Comparison of ENCODE assay signal across 15 mouse cellular contexts in genomic region chr8:92741836-92742235, GRCm38 (mm10).
"Had no signal": no experiment of that assay in that cellular context is flagged by ENCODE, and none has a peak within 500 bp of the region (broad histone marks: within the 10 kb centered on the region; RNA-seq: fewer than 3 reads in every experiment).

No protein-coding gene starts in this region.

- H3K9ac ChIP-seq: limb, embryonic 12.5 days; liver, embryonic 13.5 days; liver, postnatal 0 days; lung, embryonic 15.5 days; stomach, embryonic 15.5 days had no signal

- H3K27me3 ChIP-seq: liver, embryonic 13.5 days; lung, embryonic 15.5 days; megakaryocyte, embryonic 14.5 days; stomach, embryonic 15.5 days had no signal

- H3K4me3 ChIP-seq: left cerebral cortex, adult 2 months; limb, embryonic 12.5 days; liver, embryonic 13.5 days; lung, embryonic 15.5 days; megakaryocyte, embryonic 14.5 days; stomach, embryonic 15.5 days had no signal

- DNase-seq: kidney, adult 8-10 months; kidney, postnatal 25 days; liver; liver, embryonic 13.5 days; liver, postnatal 0 days; lung, postnatal 14 days; right cerebral cortex, postnatal 14 days; thymus, adult 2 months; thymus, postnatal 25 days had no signal

- H3K4me1 ChIP-seq: liver, embryonic 13.5 days; lung, embryonic 15.5 days; megakaryocyte, embryonic 14.5 days; stomach, embryonic 15.5 days had no signal

- H3K36me3 ChIP-seq: limb, embryonic 12.5 days; liver, embryonic 13.5 days; lung, embryonic 15.5 days; stomach, embryonic 15.5 days had no signal

- H3K27ac ChIP-seq: left cerebral cortex, adult 2 months; limb, embryonic 12.5 days; liver, embryonic 13.5 days; lung, embryonic 15.5 days; macrophage; stomach, embryonic 15.5 days had no signal
